Mouse (Mus musculus): ENCODE measurements around the gene Sall4.

DNA sequence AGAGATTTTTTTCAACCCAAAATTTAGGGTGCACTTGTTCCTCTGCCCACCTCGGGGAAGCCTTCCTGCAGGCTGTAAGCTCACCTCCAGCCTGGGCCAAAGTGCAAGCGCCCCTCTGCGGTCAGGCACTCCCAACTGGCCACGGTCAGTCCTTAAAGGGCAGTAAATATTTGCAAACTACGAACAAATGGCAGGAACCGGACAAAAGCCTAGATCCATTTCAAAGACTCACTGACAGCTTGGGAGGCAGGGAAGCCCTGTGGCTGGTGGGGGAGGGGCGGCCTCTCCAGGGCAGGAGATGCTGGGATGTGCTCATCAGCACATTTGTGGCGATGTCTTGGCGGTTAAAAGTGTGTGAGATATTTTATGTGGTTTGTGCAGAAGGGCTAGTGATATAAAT is 12.3 kb upstream of the Sall4 start:
- TF ChIP-seq POLR2A (IDR thresholded peaks at IDR 0.05; ENCODE audit: borderline replicate concordance, control insufficient read depth, low read depth, low read length) (no peak), CTCF (IDR thresholded peaks at IDR 0.05; ENCODE audit: control insufficient read depth, insufficient read depth, low read length) (no peak)
